Mouse (Mus musculus) cerebellum, postnatal 10 days (tissue): ENCODE measurements around the gene Tacc3.
A peak's percentile ranks its signal among the peaks of the same experiment; 100 is the strongest.

Experiments
- DNase-seq, 2 experiments: peaks; one replicate each; pipeline ENCODE4 v3.0.0; 2021; ENCODE audit warnings: mixed read lengths in 2 of 2

Gene Tacc3

DNA sequence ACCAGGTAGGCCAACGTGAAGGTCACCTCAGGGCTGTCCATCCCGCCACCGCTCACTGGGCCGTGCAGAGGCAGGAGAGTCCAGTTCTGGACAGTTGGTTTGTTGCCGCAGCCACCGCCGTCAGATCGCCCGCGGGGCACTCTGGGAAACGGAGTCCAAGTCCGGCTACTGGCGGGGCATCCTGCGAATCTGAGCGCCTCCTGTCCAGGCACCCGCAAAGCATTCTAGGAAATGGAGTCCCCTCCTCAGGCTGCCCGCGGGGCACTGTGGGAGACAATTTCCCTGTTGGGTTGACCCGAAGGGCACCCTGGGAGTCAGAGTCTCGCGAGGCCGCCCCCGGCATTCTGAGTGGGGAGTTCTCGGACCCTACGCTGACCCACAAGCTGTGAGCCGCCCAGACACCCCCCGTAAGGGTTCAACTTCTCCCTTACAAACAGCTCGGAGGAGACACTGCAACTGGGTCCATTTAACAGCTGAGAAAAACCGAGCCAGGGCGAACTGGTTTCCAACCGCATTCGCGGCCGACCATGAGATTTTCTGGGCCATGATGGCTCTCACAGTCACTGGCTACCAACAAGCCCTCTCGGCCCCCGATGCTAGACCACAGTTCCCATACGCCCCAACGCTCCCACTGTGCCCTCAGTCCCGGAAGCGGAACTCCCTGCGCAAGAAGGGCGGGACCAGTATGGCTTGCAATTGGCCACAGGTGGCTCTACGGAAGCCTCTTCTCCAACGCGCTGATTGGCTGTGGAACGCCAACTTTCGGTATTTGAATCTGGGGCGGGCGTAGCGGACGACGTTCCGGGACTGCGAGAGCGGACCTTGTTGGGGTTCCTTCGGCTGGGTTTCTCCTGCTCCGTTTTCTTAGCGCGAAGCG is at the start of gene Tacc3, which contains the start of gene Tmem129:
Gene Tacc3, plus strand, starts transcription at position 342 of the 877 bp plus-strand sequence.
Gene Tmem129, minus strand, starts transcription at position 630 of the 877 bp plus-strand sequence.
- peak; percentile 98 to 99 for DNase-seq

- no peak for DNase-seq
Observed at GRCm38 (mm10) chr5:33609226-33609625, 48.7 kb upstream of the Tacc3 start.

- DNase-seq, result no peak
Observed at GRCm38 (mm10) chr5:33611795-33612194, 46.1 kb upstream of the Tacc3 start.

DNA sequence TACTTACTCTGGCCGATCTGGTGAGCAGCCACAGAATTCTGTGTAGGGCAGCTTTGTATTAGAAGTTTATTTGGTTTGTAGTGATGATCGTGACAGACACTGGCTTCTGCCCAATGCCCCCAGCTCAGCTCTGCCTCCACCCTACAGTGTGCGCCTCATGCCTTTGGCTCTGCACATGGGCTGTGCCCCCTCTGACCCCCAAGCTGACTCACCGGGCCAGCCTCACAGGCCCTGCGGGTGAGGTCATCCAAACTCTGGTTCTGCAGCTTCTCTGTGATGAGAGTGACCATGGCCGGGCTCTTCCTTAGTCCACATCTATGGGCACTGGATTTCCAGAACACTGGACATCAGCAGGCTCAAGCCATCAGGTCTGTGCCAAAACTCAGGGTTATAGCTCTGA is 43.5 kb upstream of the Tacc3 start:
- no peak for DNase-seq

DNA sequence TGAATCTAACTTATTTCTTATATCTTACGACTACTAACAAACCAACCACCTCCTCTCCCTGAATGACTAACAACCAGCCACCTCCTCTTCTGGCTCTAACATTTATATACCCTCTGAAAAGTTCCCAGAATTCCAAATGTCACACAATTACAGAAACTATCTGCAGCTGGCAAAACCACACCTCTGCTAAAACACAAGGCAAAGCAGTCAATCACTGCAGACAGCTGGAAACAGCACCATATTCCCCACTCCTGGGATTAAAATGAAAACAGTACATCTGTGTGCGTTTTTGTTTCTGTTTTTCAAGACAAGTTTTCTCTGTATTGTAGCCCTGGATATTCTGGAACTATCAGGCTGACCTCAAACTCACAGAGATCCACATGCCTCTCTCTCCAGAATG is 35.3 kb upstream of the Tacc3 start:
- no peak for DNase-seq

- no peak for DNase-seq
Observed at GRCm38 (mm10) chr5:33623766-33624165, 34.2 kb upstream of the Tacc3 start.

GRCm38 (mm10) chr5:33627968-33628367 is 30.0 kb upstream of the Tacc3 start:
- no peak for DNase-seq

- peak in 1 of 2 experiments; percentile 70 for DNase-seq
Observed at GRCm38 (mm10) chr5:33628820-33629300, 29.1 kb upstream of the Tacc3 start.

DNA sequence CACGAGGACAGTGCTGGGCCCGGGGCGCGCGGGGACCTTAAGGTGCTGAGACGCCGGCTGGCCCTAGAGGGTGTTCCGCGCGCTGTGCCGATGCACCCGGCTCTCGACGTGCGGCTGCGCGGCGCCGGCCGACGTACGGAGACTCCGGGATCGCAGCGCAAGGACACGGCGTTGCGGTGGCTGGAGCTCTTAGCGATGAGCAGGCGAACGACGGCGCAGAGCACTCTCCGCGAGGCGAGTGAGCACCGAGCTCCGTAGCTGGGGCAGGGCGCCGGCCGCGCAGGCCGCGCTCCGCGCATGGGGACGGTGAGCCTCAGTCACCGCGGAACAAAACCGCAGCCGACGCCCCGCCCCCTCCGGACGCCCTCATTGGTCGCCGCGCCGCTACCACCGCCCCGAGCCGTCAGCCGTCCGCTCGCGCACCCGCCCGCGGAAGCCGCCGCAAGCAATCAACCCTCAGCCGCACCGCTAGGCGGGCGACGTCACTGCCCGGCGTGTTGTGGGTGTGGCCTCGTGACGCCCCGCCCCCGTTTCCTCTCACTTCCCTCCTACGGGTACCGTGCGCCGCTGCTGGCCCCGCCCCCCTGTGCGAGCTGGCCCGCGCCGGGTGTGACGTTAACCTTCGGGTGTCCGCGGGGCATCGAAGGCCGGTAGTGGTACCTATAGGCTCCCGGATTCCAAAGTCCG is 28.5 kb upstream of the Tacc3 start, which contains the start of the genes Fam53a and Gm9903:
Gene Fam53a, minus strand, starts transcription at position 335 of the 687 bp plus-strand sequence.
Gene Gm9903, plus strand, starts transcription at position 625 of the 687 bp plus-strand sequence.
- DNase-seq, result peak; percentile 100

DNA sequence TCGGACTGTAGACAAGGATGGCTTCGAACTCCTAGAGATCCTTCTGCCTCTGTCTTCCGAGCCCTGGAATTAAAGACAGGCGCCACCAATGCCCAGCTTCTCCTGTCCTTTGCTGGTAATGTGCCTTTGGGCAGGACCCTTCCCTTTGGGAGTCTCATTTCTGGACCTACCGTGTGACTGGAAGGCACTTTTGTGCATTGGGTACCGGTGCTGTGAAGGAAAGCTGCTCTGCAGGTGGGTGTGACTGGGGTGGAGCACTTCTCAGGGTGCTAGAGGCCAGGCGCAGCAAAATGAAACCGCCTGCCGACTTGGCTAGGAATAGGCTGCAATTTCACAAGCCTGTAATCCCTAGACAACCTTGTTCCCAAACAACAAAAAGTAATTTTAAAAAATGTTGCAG is 27.9 kb upstream of the Tacc3 start:
- peak in 1 of 2 experiments; percentile 43 for DNase-seq

DNA sequence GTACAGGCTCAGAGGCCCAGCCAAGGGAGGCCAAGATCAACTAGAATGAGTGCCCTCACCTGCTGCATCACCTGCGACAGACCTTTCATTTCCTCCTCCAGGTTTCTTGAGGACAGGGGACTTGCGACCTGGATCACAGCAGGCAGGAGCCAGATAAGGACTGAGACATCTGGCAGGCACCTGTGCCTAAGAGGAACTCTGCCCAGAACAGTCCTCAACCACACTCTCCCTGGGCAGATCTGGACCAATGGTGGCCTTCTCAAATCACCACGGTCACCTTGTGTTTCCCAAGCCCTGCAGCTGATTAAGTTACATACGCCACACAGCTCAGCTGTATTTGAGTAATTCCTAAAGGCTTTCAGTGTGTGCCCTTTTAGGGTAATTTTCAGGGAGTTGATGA is 27.3 kb upstream of the Tacc3 start:
- DNase-seq, result no peak

- no peak for DNase-seq
Observed at GRCm38 (mm10) chr5:33632526-33632925, 25.4 kb upstream of the Tacc3 start.

DNA sequence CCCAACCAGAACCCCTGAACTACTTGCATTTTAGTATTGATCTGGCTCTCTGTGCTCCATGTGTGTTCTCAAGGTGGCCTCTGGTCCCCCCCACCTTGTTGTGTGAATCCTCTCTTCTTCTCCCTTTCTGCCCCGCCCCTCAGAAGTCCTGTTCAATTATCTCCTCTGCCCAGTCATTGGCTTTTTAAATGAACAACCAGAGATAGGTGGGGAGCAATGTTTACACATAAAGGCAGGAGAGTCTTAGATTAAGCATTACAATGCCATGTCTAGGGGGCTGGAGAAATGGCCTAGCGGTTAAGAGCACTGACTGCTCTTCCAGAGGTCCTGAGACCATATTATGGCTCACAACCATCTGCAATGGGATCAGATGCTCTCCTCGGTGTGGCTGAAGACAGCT is 22.6 kb upstream of the Tacc3 start:
- DNase-seq, result no peak

GRCm38 (mm10) chr5:33637606-33638350 is 20.1 kb upstream of the Tacc3 start:
- DNase-seq, result no peak

- DNase-seq, result no peak
Observed at GRCm38 (mm10) chr5:33638826-33639225, 19.1 kb upstream of the Tacc3 start.

- DNase-seq, result peak; percentile 73 to 80
Observed at GRCm38 (mm10) chr5:33640652-33641051, 17.3 kb upstream of the Tacc3 start.

GRCm38 (mm10) chr5:33651017-33651416 is 6.9 kb upstream of the Tacc3 start:
- DNase-seq, result no peak

DNA sequence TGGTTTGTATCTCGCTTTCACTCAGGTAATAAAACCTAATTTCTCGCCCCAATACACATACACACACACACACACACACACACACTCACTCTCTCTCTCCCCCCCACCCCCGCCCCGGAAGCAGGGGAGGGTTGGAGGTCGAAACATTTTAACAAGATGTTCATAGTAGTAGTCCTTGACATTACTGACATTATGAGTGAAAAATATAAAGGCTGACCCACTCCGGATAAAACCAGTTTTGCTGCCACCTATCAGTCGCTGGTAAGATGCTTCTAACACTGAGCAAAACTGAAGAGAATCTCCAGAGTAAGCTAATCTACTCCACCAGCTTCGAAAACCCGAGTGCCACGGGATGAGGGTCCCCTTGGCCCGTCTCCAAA is 6.4 kb upstream of the Tacc3 start:
- DNase-seq, result no peak

GRCm38 (mm10) chr5:33651921-33652782 is 5.8 kb upstream of the Tacc3 start, which contains the start of gene Slbp:
Gene Slbp, minus strand, starts transcription at chr5:33652574.
- DNase-seq, result peak; percentile 97 to 98

- no peak for DNase-seq
Observed at GRCm38 (mm10) chr5:33652783-33653173, 5.2 kb upstream of the Tacc3 start.

DNA sequence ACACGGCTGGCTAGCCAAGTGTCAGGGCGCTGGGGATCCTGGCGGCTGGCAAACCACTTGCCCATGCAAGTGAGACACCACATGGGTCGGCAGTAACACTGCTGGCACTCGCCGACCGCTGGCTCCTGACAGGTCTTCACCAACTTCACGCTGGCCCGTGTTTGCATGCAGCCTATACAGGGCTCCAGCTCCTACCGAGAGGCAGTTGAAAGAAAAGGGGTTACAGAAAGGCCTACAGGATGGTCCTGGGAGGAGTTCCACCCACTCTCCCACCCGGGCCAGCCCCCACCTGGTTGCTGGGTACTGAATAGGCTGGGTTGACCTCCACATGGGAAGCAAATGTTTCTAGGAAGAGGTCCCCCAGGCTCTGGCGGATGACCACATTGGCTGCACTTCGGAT is 3.5 kb upstream of the Tacc3 start:
- DNase-seq, result no peak
